Comparison of ENCODE assay signal across 8 mouse cellular contexts in genomic region chr19:24476929-24477882, GRCm38 (mm10). TPM values are rescaled to one million over a fixed set of nuclear protein-coding genes. Genes with fewer than 3 reads are reported as not detected.
DNase-seq lines count a peak whose midpoint lies in the region; ATAC-seq lines count a peak whose summit lies in the region.

Fam122a (minus strand) TSS chr19:24477356.

- no peaks in the 10 kb centered on the region for H3K27me3 ChIP-seq in hindbrain, embryonic 15.5 days

- peak; percentile 98 for ATAC-seq in hindbrain, embryonic 15.5 days (ENCODE audit: low FRiP score, low read depth)

- WGBS in hindbrain, embryonic 15.5 days: under 1% methylated on average over 90 of the region's 92 CpGs

- H3K9ac ChIP-seq in hindbrain, embryonic 15.5 days: peak within 1 kb of the TSS; percentile 94

- peak within 1 kb of the TSS; percentile 96 for H3K27ac ChIP-seq in hindbrain, embryonic 15.5 days (replicated peaks)

- peak within 1 kb of the TSS; percentile 85 for H3K4me3 ChIP-seq in hindbrain, embryonic 15.5 days

- peak within 1 kb of the TSS; percentile 94 for H3K4me2 ChIP-seq in hindbrain, embryonic 15.5 days

- peaks cover 27% of the 10 kb centered on the region for H3K4me1 ChIP-seq in hindbrain, embryonic 15.5 days (replicated peaks)

- peak; percentile 92 for DNase-seq in R1 (ENCODE audit: low read depth, low spot score)
- DNase-seq in cerebellum, postnatal 25 days: peak; percentile 94 to 96
- DNase-seq in frontal cortex, postnatal 36 days (ENCODE audit: low spot score in 2 of 2): peak; percentile 87 to 91
- DNase-seq in left cerebral cortex, adult 11 months (ENCODE audit: low spot score): peak; percentile 86
- DNase-seq in lung, postnatal 4 days: peak; percentile 95 to 96
- DNase-seq in retina, postnatal 7 days (ENCODE audit: low read depth, low spot score): peak; percentile 91
- DNase-seq in urinary bladder, adult 2 months (ENCODE audit: low spot score): peak; percentile 92

- H3K36me3 ChIP-seq in hindbrain, embryonic 15.5 days: no peaks in the 10 kb centered on the region

- no peaks in the 10 kb centered on the region for H3K9me3 ChIP-seq in hindbrain, embryonic 15.5 days

RNA-seq across cellular contexts. Expression of gene Fam122a, which starts in this region (rescaled TPM):
- polyA plus RNA-seq in hindbrain, embryonic 15.5 days (2015; fragmentation: Nextera tagmentation; extraction: Ambion mirVana): 53.8 and 57.9 TPM in 2 replicates
- 22.2 and 24.0 TPM in 2 replicates for polyA plus RNA-seq in urinary bladder, adult 2 months (2012; rRNA removed)

Comparison
In these comparisons a context has a peak if more than half of its experiments do, and no peak if none do; other contexts are left out.
1. Peak in every context shown above with its lines: DNase-seq, ATAC-seq, H3K4me3 ChIP-seq and H3K27ac ChIP-seq.